Mouse (Mus musculus) liver, adult 2 months (tissue): Measurements from ENCODE around the gene 1810055G02Rik.

Experiments used
- CTCF ChIP-seq: fragments of 200-500 bp; IDR thresholded peaks from 2 replicates; pipeline ENCODE4 v1.5.1; 2011; ENCODE audit warnings: low read depth, low read length, control low read depth
- POLR2A ChIP-seq: fragments of 200-500 bp; IDR thresholded peaks from 2 replicates; pipeline ENCODE4 v1.6.1; 2011; ENCODE audit warnings: low read length, control low read depth; ENCODE audit not compliant: insufficient read depth; ENCODE audit errors: extremely low read depth

DNA sequence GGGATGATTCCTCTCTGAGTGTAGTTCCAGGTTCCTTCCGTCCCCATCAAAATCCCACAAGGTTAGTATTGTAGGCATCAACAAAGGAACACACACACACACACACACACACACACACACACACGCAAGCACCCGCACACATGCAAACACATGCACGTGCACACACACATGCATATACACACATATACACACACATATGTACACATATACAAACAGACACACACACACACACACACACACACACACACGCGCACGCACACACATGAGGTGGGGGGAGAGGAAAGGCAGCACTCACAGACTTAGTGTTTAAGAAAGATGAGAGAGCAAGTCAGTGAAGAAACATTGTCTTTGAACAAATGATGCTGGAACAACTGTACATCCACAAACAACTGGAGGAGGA, 35.3 kb downstream of the 1810055G02Rik start:
- no peak for TF ChIP-seq POLR2A
- no peak for TF ChIP-seq CTCF
